Mouse (Mus musculus): Measurements from ENCODE around the gene Gal3st1.

DNA sequence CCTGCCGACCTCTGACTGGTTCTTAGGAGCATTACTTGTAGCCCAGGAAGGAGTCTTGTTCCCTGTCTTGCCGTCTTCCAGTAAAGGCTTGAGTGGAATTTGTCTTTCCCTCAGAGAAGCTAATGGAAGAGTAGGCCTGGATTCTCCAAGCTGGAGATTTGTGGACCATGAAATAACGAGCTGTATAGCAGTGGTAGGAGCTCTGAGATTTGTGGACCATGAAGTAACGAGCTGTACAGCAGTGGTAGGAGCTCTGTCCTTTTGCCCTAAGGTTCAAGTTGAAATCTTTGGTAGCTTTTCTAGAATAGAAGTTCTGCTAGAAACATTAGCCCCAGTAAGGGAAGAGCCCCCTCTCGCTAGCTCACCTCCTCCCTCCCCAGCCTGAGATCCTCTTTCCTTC, 5.0 kb upstream of the Gal3st1 start:
- no peak for TF ChIP-seq CTCF (IDR thresholded peaks at IDR 0.05 in 2 of 3, conservative IDR thresholded peaks at IDR 0.05 in 1 of 3; ENCODE audit: control insufficient read depth in 1 of 3, insufficient read depth in 1 of 3, low read depth in 2 of 3, low read length in 3 of 3, poor library complexity in 1 of 3, severe bottlenecking in 1 of 3)
- no peak for TF ChIP-seq TAL1 (IDR thresholded peaks at IDR 0.05; ENCODE audit: low read length)
- no peak for TF ChIP-seq MEF2A (IDR thresholded peaks at IDR 0.05; ENCODE audit: extremely low read depth, insufficient replicate concordance, low read depth, low read length, poor library complexity, severe bottlenecking)
- TF ChIP-seq POLR2A (IDR thresholded peaks at IDR 0.05; ENCODE audit: control insufficient read depth in 1 of 2, insufficient read depth in 1 of 2, low read depth in 1 of 2, low read length in 2 of 2, poor library complexity in 1 of 2): no peak
- no peak for TF ChIP-seq CHD1 (IDR thresholded peaks at IDR 0.05; ENCODE audit: low read depth, low read length)
- no peak for TF ChIP-seq NELFE (IDR thresholded peaks at IDR 0.05; ENCODE audit: low read depth, low read length)
- TF ChIP-seq ZC3H11A (IDR thresholded peaks at IDR 0.05; ENCODE audit: low read depth, low read length): no peak
- TF ChIP-seq UBTF (IDR thresholded peaks at IDR 0.05; ENCODE audit: borderline replicate concordance, insufficient read depth, low read depth, low read length): no peak
- TF ChIP-seq TBP (IDR thresholded peaks at IDR 0.05; ENCODE audit: low read depth, low read length): no peak
- no peak for TF ChIP-seq GATA1 (IDR thresholded peaks at IDR 0.05; ENCODE audit: low read depth, low read length)
